Mouse (Mus musculus) bone marrow, adult 2 months (tissue): Measurements from ENCODE around the gene Gsg1l2. TPM values are rescaled to one million over a fixed set of nuclear protein-coding genes. Genes with fewer than 3 reads are reported as not detected.

ENCODE experiments used
- H3K27ac ChIP-seq: fragments of 200-500 bp; 2 replicates; pipeline ENCODE4 v1.5.1; 2012; ENCODE audit warnings: low read depth, mild to moderate bottlenecking, control low read depth, inconsistent platforms, low read length; ENCODE audit not compliant: control insufficient read depth, poor library complexity, insufficient read depth
- H3K4me1 ChIP-seq: fragments of 200-500 bp; 2 replicates; pipeline ENCODE4 v1.6.1; 2011; ENCODE audit warnings: low read length; ENCODE audit not compliant: control insufficient read depth, insufficient read depth
- H3K4me3 ChIP-seq: fragments of 200-500 bp; replicated peaks from 2 replicates; pipeline ENCODE3; 2011; ENCODE audit warnings: mild to moderate bottlenecking, low read depth, low read length, control low read depth; ENCODE audit not compliant: control insufficient read depth
- CTCF ChIP-seq: fragments of 200-500 bp; IDR thresholded peaks from 2 replicates; pipeline ENCODE4 v1.5.1; 2011; ENCODE audit warnings: low read length, control low read depth; ENCODE audit not compliant: control insufficient read depth, insufficient read depth
- POLR2A ChIP-seq: fragments of 200-500 bp; IDR thresholded peaks from 2 replicates; pipeline ENCODE4 v1.6.1; 2011; ENCODE audit warnings: low read depth, mild to moderate bottlenecking, control low read depth, low read length, borderline replicate concordance; ENCODE audit not compliant: control insufficient read depth
- WGBS: fragments of 180-500 bp; shearing (Covaris S2); methylation state at CpG from one replicate; pipeline ENCODE4 v1.1.7; 2018; 5-methylcytosine and 5-hydroxymethylcytosine counted together
- polyA plus RNA-seq: library from polyadenylated mRNA; stranded (reverse); fragments of >200 nt; gene quantifications from 2 replicates; pipeline ENCODE4 v1.2.4, GENCODE M21; 2011; ENCODE audit warnings: low replicate concordance; ENCODE audit not compliant: missing spikeins, insufficient read depth, insufficient read length

Gene Gsg1l2
- not detected in 2 replicates for polyA plus RNA-seq

GRCm38 (mm10) chr11:67774379-67774778, at the start of gene Gsg1l2:
Gene Gsg1l2, plus strand, starts transcription at chr11:67774608.
- TF ChIP-seq CTCF (no peak), POLR2A (no peak)
- WGBS = 70% methylated on average over 12 of the region's 12 CpGs
- Histone ChIP-seq H3K4me3 (no peak within 1 kb of the TSS), H3K27ac (no peak within 1 kb of the TSS), H3K4me1 (no peaks in the 10 kb centered on the region)

GRCm38 (mm10) chr11:67727095-67727494, 47.3 kb upstream of the Gsg1l2 start:
- WGBS = 77% methylated on average over 6 of the region's 6 CpGs
- H3K27ac ChIP-seq = no peak overlapping the region
- H3K4me3 ChIP-seq = no peak overlapping the region

GRCm38 (mm10) chr11:67728726-67729125, 45.7 kb upstream of the Gsg1l2 start:
- no peaks in the 10 kb centered on the region for H3K4me1 ChIP-seq

More at GRCm38 (mm10) chr11:67727095-67727494, 47.3 kb upstream of the Gsg1l2 start:
- TF ChIP-seq CTCF (no peak), POLR2A (no peak)
- H3K4me1 ChIP-seq = no peaks in the 10 kb centered on the region

GRCm38 (mm10) chr11:67731056-67731455, 43.4 kb upstream of the Gsg1l2 start:
- Histone ChIP-seq H3K4me3 (no peak overlapping the region), H3K27ac (no peak overlapping the region), H3K4me1 (no peaks in the 10 kb centered on the region)
- WGBS = 79% methylated on average over 2 of the region's 2 CpGs
- TF ChIP-seq CTCF (no peak), POLR2A (no peak)

More at GRCm38 (mm10) chr11:67728726-67729125, 45.7 kb upstream of the Gsg1l2 start:
- no peak overlapping the region for H3K27ac ChIP-seq
- H3K4me3 ChIP-seq = no peak overlapping the region
- TF ChIP-seq CTCF (no peak), POLR2A (no peak)

- TF ChIP-seq CTCF = no peak
- no peak for TF ChIP-seq POLR2A
- 85% methylated on average over 1 of the region's 1 CpGs for WGBS
- H3K4me1 ChIP-seq = no peaks in the 10 kb centered on the region
- no peak overlapping the region for H3K4me3 ChIP-seq
- no peak overlapping the region for H3K27ac ChIP-seq
These were observed 40.7 kb upstream of the Gsg1l2 start for GRCm38 (mm10) chr11:67733726-67734125.

GRCm38 (mm10) chr11:67734597-67734996, 39.8 kb upstream of the Gsg1l2 start:
- H3K27ac ChIP-seq = no peak overlapping the region
- no peak for TF ChIP-seq POLR2A
- TF ChIP-seq CTCF = no peak
- WGBS = 59% methylated on average over 3 of the region's 3 CpGs
- no peaks in the 10 kb centered on the region for H3K4me1 ChIP-seq
- H3K4me3 ChIP-seq = no peak overlapping the region

- Histone ChIP-seq H3K4me3 (no peak overlapping the region), H3K27ac (no peak overlapping the region), H3K4me1 (no peaks in the 10 kb centered on the region)
- TF ChIP-seq POLR2A (no peak), CTCF (no peak)
- WGBS = 77% methylated on average over 6 of the region's 6 CpGs
These were observed 36.1 kb upstream of the Gsg1l2 start for GRCm38 (mm10) chr11:67738345-67738744.

GRCm38 (mm10) chr11:67738846-67739490, 35.4 kb upstream of the Gsg1l2 start:
- TF ChIP-seq CTCF (no peak), POLR2A (no peak)
- 76% methylated on average over 5 of the region's 5 CpGs for WGBS

More at GRCm38 (mm10) chr11:67738846-67739490, 35.4 kb upstream of the Gsg1l2 start:
- H3K27ac ChIP-seq = no peak overlapping the region
- H3K4me3 ChIP-seq = no peak overlapping the region
- H3K4me1 ChIP-seq = no peaks in the 10 kb centered on the region
